Comparison of ENCODE assay signal across 17 mouse cellular contexts in genomic region chr3:115993025-115993424, GRCm38 (mm10). TPM values are rescaled to one million over a fixed set of nuclear protein-coding genes. Genes with fewer than 3 reads are reported as not detected.
DNase-seq lines count a peak whose midpoint lies in the region; ATAC-seq and TF ChIP-seq lines count a peak whose summit lies in the region.
"Had no signal": no experiment of that assay in that cellular context is flagged by ENCODE, and none has a peak within 500 bp of the region (broad histone marks: within the 10 kb centered on the region; RNA-seq: fewer than 3 reads in every experiment).

No protein-coding gene starts in this region.

- H3K9me3 ChIP-seq in kidney, postnatal 0 days (replicated peaks; ENCODE audit: low read length): no peaks in the 10 kb centered on the region
- H3K9me3 ChIP-seq: embryonic facial prominence, embryonic 15.5 days; forebrain, embryonic 12.5 days; midbrain, embryonic 13.5 days had no signal

- no peak for TF ChIP-seq CTCF in kidney, postnatal 0 days (IDR thresholded peaks at IDR 0.05; ENCODE audit: low read depth)
- TF ChIP-seq CTCF in liver, adult 2 months (IDR thresholded peaks at IDR 0.05; ENCODE audit: low read depth, low read length): no peak

- peak; percentile 14 for DNase-seq in embryo, embryonic 11 days
- no peak for DNase-seq in embryo, embryonic 10.5 days (ENCODE audit: low spot score)
- DNase-seq in kidney, postnatal 0 days (ENCODE audit: low spot score): peak; percentile 46
- peak; percentile 12 for DNase-seq in liver, adult 2 months (ENCODE audit: extremely low read depth, low read depth, low spot score)
- peak; percentile 76 for DNase-seq in yolk sac, embryonic 10.5 days (ENCODE audit: low spot score)
- no peak for DNase-seq in adrenal gland, adult 2 months
- DNase-seq: lung, adult 2 months; right cerebral cortex, adult 18-20 months had no signal

- 0 out of 2 replicates have a peak overlapping the region, but pooled peaks have one; percentile 15 for H3K27ac ChIP-seq in kidney, postnatal 0 days
- no peak overlapping the region for H3K27ac ChIP-seq in liver, adult 2 months (replicated peaks; ENCODE audit: insufficient read depth, low read depth, low read length)
- H3K27ac ChIP-seq: embryonic facial prominence, embryonic 15.5 days; forebrain, embryonic 12.5 days; heart, embryonic 13.5 days; macrophage; midbrain, embryonic 13.5 days had no signal

- H3K27me3 ChIP-seq in kidney, postnatal 0 days (ENCODE audit: insufficient read depth, low read length): no peaks in the 10 kb centered on the region
- no peaks in the 10 kb centered on the region for H3K27me3 ChIP-seq in liver, adult 2 months (ENCODE audit: control insufficient read depth, insufficient read depth, low read length)
- H3K27me3 ChIP-seq: CH12.LX; embryonic facial prominence, embryonic 15.5 days; forebrain, embryonic 12.5 days; heart, embryonic 13.5 days; midbrain, embryonic 13.5 days had no signal

- H3K36me3 ChIP-seq in kidney, postnatal 0 days (ENCODE audit: insufficient read depth, low read length): peaks cover 15% of the 10 kb centered on the region
- H3K36me3 ChIP-seq in liver, adult 2 months (ENCODE audit: control insufficient read depth, insufficient read depth, low read length): peaks cover 25% of the 10 kb centered on the region

- H3K9ac ChIP-seq in kidney, postnatal 0 days (ENCODE audit: low read depth, low read length): no peak overlapping the region
- H3K9ac ChIP-seq in liver, adult 2 months (ENCODE audit: low read depth, low read length): no peak overlapping the region
- H3K9ac ChIP-seq: embryonic facial prominence, embryonic 15.5 days; forebrain, embryonic 12.5 days; heart, embryonic 13.5 days; midbrain, embryonic 13.5 days had no signal

- no peaks in the 10 kb centered on the region for H3K4me1 ChIP-seq in kidney, postnatal 0 days (replicated peaks; ENCODE audit: insufficient read depth, low read length)
- peaks cover 5% of the 10 kb centered on the region; the same call in 1 of the 2 replicates for H3K4me1 ChIP-seq in liver, adult 2 months (ENCODE audit: control insufficient read depth, insufficient read depth, low read length)
- H3K4me1 ChIP-seq: forebrain, embryonic 12.5 days; midbrain, embryonic 13.5 days had no signal

- no peak; the same call in 1 of the 2 replicates for ATAC-seq in kidney, postnatal 0 days (replicated peaks; ENCODE audit: low FRiP score, low read depth)
- no peak for ATAC-seq in activated CD4-positive, CD25-positive, alpha-beta regulatory T cell, adult 4 months
- ATAC-seq in megakaryocyte progenitor cell, adult 5-6 weeks (replicated peaks; ENCODE audit: poor library complexity): no peak
- ATAC-seq: midbrain, embryonic 13.5 days had no signal

- H3K4me2 ChIP-seq in kidney, postnatal 0 days (ENCODE audit: low read length): no peak overlapping the region
- H3K4me2 ChIP-seq: embryonic facial prominence, embryonic 15.5 days; forebrain, embryonic 12.5 days; heart, embryonic 13.5 days; midbrain, embryonic 13.5 days had no signal

- no peak for TF ChIP-seq POLR2A in liver, adult 2 months (IDR thresholded peaks at IDR 0.05; ENCODE audit: extremely low read depth, insufficient read depth, low read length)

- no peak overlapping the region for H3K4me3 ChIP-seq in kidney, postnatal 0 days (replicated peaks; ENCODE audit: low read depth, low read length)
- no peak overlapping the region for H3K4me3 ChIP-seq in liver, adult 2 months (ENCODE audit: insufficient read depth, low read depth, low read length)
- H3K4me3 ChIP-seq: embryonic facial prominence, embryonic 15.5 days; forebrain, embryonic 12.5 days; heart, embryonic 13.5 days; midbrain, embryonic 13.5 days; myocyte had no signal

- no peaks in the 10 kb centered on the region; the same call in 1 of the 2 replicates for H3K79me2 ChIP-seq in liver, adult 2 months (ENCODE audit: control insufficient read depth, insufficient read depth, low read length)

- WGBS in kidney, postnatal 0 days: 37% methylated on average over 10 of the region's 10 CpGs
- WGBS in liver, adult 2 months: 47% methylated on average over 10 of the region's 10 CpGs

RNA-seq across cellular contexts. Expression of gene Slc30a7, which starts 14.2 kb away (rescaled TPM):
- polyA plus RNA-seq in kidney, postnatal 0 days (2015; fragmentation: Nextera tagmentation; extraction: Ambion mirVana): 23.2 and 29.0 TPM in 2 replicates
- 11.2 and 13.4 TPM in 2 replicates for total RNA-seq in liver, adult 2 months (2014; rRNA removed)
- 5.8 and 6.5 TPM in 2 replicates for polyA plus RNA-seq in liver, adult 2 months (2012; rRNA removed)
- 10 to 100 TPM; 47.7 to 50.2 TPM for polyA plus RNA-seq in activated CD4-positive, CD25-positive, alpha-beta regulatory T cell, adult 4 months (2017; shearing (Covaris generic))
- total RNA-seq in megakaryocyte progenitor cell, adult 5-6 weeks (2015): 32.4 and 40.4 TPM in 2 replicates
- total RNA-seq in megakaryocyte progenitor cell, adult 5-6 weeks (2017): 37.9 and 51.5 TPM in 2 replicates
- 10 to 100 TPM; 26.8 to 34.5 TPM for total RNA-seq in adrenal gland, adult 2 months (2021)
- 5.9 and 7.3 TPM in 2 replicates for polyA plus RNA-seq in adrenal gland, adult 2 months (2012; rRNA removed)

RNA-seq across cellular contexts. Expression of gene Extl2, which starts 14.2 kb away (rescaled TPM):
- 25.0 and 25.6 TPM in 2 replicates for polyA plus RNA-seq in kidney, postnatal 0 days (2015; fragmentation: Nextera tagmentation; extraction: Ambion mirVana)
- total RNA-seq in liver, adult 2 months (2014; rRNA removed): 6.5 and 6.6 TPM in 2 replicates
- 6.8 and 7.0 TPM in 2 replicates for polyA plus RNA-seq in liver, adult 2 months (2012; rRNA removed)
- polyA plus RNA-seq in activated CD4-positive, CD25-positive, alpha-beta regulatory T cell, adult 4 months (2017; shearing (Covaris generic)): 10 to 100 TPM in 1 of 2 experiments, 1 to 10 TPM in 1; 6.9 to 11.1 TPM
- total RNA-seq in megakaryocyte progenitor cell, adult 5-6 weeks (2015): 12.3 and 15.1 TPM in 2 replicates
- 11.2 and 11.3 TPM in 2 replicates for total RNA-seq in megakaryocyte progenitor cell, adult 5-6 weeks (2017)
- 10 to 100 TPM; 16.3 to 22.7 TPM for total RNA-seq in adrenal gland, adult 2 months (2021)
- polyA plus RNA-seq in adrenal gland, adult 2 months (2012; rRNA removed): 34.7 and 37.9 TPM in 2 replicates

Comparison
In these comparisons a context has a peak if more than half of its experiments do, and no peak if none do; other contexts are left out.
1. DNase-seq: peak in embryo, embryonic 11 days (single experiment), kidney, postnatal 0 days (single experiment), liver, adult 2 months (single experiment) and yolk sac, embryonic 10.5 days (single experiment); none in embryo, embryonic 10.5 days (single experiment) and adrenal gland, adult 2 months (single experiment).